Mouse (Mus musculus): ENCODE data around the gene Tpk1. TPM values are rescaled to one million over a fixed set of nuclear protein-coding genes. Genes with fewer than 3 reads are reported as not detected.

Tpk1 gene
- polyA plus RNA-seq, 1 experiment = 0.03 TPM

DNA sequence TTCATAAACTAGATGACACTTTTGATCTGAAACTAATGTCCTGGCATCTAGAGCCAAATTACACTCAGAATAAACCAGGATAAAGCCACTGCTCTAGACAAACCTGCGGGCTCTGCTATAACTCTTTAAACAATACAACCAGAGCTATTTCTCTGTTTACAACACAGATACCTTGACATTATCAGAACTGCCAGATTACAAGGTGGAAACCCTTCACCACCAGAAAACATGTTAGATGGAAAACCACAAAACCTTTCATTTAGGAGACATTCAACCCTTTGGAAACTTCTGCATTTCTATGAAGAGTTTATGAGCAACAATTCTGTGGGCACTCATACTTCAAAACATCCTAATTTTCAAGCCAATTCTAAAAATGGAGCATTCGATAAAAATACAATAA, 20.4 kb downstream of the Tpk1 start:
- no peaks in the 10 kb centered on the region for H3K4me1 ChIP-seq (ENCODE audit: control insufficient read depth)
- TF ChIP-seq TAL1 (IDR thresholded peaks at IDR 0.05; ENCODE audit: low read length) (no peak), GATA1 (IDR thresholded peaks at IDR 0.05; ENCODE audit: low read length) (no peak)
- no peaks in the 10 kb centered on the region for H3K27me3 ChIP-seq (ENCODE audit: control insufficient read depth)
- no peak overlapping the region for H3K4me3 ChIP-seq (replicated peaks)
- H3K9me3 ChIP-seq (ENCODE audit: control insufficient read depth, low read length) = no peaks in the 10 kb centered on the region
- H3K36me3 ChIP-seq (ENCODE audit: control insufficient read depth) = peaks cover 5% of the 10 kb centered on the region

DNA sequence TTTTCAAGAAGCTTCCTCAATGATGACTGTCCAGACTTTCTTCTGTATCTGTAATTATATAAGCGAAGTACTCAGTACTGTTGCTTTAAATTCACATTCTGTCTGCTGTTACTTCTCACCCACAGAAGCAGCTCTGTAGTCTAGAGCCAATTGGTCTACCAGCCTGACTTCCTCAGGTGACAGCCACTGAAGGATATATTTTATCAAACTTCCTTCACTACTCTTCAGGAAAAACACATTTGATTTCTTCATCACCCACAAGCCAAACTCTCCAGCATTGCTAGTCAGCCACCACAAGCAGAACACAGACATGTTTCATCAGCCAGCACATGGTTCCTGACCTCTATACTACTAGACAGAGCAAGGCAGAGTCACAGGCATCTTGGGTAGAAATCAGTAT, 21.0 kb downstream of the Tpk1 start:
- H3K27me3 ChIP-seq (ENCODE audit: control insufficient read depth) = no peaks in the 10 kb centered on the region
- H3K9me3 ChIP-seq (ENCODE audit: control insufficient read depth, low read length) = no peaks in the 10 kb centered on the region
- peaks cover 5% of the 10 kb centered on the region for H3K36me3 ChIP-seq (ENCODE audit: control insufficient read depth)
- no peak for TF ChIP-seq TAL1 (IDR thresholded peaks at IDR 0.05; ENCODE audit: low read length)
- no peak for TF ChIP-seq GATA1 (IDR thresholded peaks at IDR 0.05; ENCODE audit: low read length)
- no peaks in the 10 kb centered on the region for H3K4me1 ChIP-seq (ENCODE audit: control insufficient read depth)
- no peak overlapping the region for H3K4me3 ChIP-seq (replicated peaks)

DNA sequence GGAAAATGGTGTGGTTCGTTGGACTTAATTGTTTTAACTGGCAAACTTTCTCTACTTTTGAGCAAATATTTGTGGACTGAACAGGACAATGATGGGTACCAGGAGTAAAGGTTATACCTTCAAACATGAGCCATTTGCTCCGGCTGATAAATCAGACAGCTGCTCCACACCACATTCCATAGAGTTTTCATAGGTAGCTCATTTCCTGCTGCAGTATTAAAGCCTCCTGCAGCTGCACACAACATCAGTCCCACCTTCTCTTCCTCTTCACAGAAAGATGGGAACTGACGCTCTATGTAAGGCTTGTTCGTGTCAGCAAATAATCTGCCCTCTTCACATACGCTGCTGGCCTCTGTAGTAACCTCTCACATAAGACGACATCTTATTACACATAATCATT, 22.4 kb downstream of the Tpk1 start:
- Histone ChIP-seq H3K4me1 (ENCODE audit: control insufficient read depth) (no peaks in the 10 kb centered on the region), H3K27me3 (ENCODE audit: control insufficient read depth) (no peaks in the 10 kb centered on the region), H3K9me3 (ENCODE audit: control insufficient read depth, low read length) (no peaks in the 10 kb centered on the region), H3K4me3 (replicated peaks) (no peak overlapping the region), H3K36me3 (ENCODE audit: control insufficient read depth) (peaks cover 3% of the 10 kb centered on the region)
- TF ChIP-seq TAL1 (IDR thresholded peaks at IDR 0.05; ENCODE audit: low read length) (no peak), GATA1 (IDR thresholded peaks at IDR 0.05; ENCODE audit: low read length) (no peak)

DNA sequence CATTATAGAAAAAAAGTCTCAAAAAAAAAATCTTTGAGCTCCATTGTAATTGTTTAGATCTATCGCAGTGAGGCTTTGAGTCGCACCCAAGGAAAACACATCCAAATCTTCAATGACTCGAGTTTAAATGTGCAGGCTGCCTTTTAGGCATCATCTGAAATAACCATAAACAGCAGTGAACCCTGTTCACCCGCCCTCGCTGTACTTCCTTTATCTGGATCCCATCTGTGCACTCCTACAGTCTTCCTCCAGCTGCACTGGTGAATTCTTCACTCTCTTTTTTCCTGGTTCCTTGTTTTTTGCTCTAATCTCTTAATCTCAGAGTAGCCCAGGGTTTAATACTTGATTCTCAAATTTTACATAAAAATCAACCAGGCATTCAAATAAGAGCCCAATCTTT, 23.7 kb downstream of the Tpk1 start:
- Histone ChIP-seq H3K36me3 (ENCODE audit: control insufficient read depth) (no peaks in the 10 kb centered on the region), H3K9me3 (ENCODE audit: control insufficient read depth, low read length) (no peaks in the 10 kb centered on the region), H3K4me1 (ENCODE audit: control insufficient read depth) (no peaks in the 10 kb centered on the region), H3K27me3 (ENCODE audit: control insufficient read depth) (no peaks in the 10 kb centered on the region), H3K4me3 (replicated peaks) (no peak overlapping the region)
- TF ChIP-seq TAL1 (IDR thresholded peaks at IDR 0.05; ENCODE audit: low read length) (no peak), GATA1 (IDR thresholded peaks at IDR 0.05; ENCODE audit: low read length) (no peak)

DNA sequence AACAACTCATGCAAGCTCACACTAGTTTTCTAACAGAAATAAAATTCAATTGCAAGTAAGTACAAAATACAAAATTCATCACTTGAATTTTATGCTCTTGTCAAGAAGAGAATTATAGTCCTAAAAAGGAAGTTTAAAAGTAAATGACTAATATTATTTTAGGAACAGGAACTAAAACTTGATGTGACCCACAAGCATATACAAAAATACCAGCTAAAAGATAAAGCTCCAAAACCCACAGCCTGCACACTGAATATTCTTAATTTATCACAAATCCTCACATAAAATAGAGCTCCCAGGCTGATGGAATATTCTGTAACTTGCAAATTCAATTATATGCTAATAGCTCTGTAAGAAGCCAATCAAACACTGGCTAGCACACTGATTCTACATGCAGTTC, 25.5 kb downstream of the Tpk1 start:
- TF ChIP-seq GATA1 (IDR thresholded peaks at IDR 0.05; ENCODE audit: low read length) (no peak), TAL1 (IDR thresholded peaks at IDR 0.05; ENCODE audit: low read length) (no peak)
- Histone ChIP-seq H3K36me3 (ENCODE audit: control insufficient read depth) (no peaks in the 10 kb centered on the region), H3K9me3 (ENCODE audit: control insufficient read depth, low read length) (no peaks in the 10 kb centered on the region), H3K4me1 (ENCODE audit: control insufficient read depth) (no peaks in the 10 kb centered on the region; the same call in 1 of the 2 replicates), H3K4me3 (replicated peaks) (no peak overlapping the region), H3K27me3 (ENCODE audit: control insufficient read depth) (no peaks in the 10 kb centered on the region)

DNA sequence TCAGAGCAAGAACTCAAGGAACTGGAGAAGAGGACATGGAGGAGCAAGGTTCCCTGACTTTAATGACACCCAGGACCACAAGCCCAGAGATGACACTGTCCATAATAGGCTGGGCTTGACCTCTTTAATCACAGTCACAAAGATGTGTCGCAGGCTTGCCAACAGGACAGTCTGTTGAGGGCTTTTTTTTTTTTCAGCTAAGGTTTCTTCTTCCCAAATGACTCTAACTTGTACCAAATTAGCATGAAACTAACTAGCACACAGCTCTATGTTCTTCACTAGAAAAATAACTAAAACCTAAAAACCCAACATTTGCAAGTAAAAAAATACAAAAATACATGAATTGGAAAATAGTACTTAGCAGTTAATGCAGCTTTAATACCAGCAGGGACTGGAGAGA, 27.2 kb downstream of the Tpk1 start:
- Histone ChIP-seq H3K27me3 (ENCODE audit: control insufficient read depth) (no peaks in the 10 kb centered on the region), H3K4me1 (ENCODE audit: control insufficient read depth) (no peaks in the 10 kb centered on the region; the same call in 1 of the 2 replicates), H3K9me3 (ENCODE audit: control insufficient read depth, low read length) (no peaks in the 10 kb centered on the region), H3K36me3 (ENCODE audit: control insufficient read depth) (no peaks in the 10 kb centered on the region), H3K4me3 (replicated peaks) (no peak overlapping the region)
- TF ChIP-seq GATA1 (IDR thresholded peaks at IDR 0.05; ENCODE audit: low read length) (no peak), TAL1 (IDR thresholded peaks at IDR 0.05; ENCODE audit: low read length) (no peak)

DNA sequence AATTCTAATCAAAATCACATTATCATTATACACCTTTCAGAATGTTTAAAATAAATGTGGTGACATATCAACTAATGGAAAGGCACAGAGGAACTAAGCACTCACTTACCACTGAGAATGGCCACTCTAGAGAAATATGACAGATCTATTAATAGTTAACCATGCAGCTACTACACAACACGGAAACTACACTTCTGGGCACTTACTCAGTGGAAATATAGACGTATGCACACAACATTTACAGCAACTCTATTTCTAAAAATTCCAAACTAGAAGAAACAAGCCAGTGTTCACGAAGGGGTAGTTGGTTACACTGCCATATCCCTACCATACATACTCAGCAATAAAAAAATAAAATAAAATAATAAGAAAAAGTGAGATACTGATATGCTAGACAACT, 28.0 kb downstream of the Tpk1 start:
- H3K36me3 ChIP-seq (ENCODE audit: control insufficient read depth) = no peaks in the 10 kb centered on the region
- H3K4me1 ChIP-seq (ENCODE audit: control insufficient read depth) = no peaks in the 10 kb centered on the region; the same call in 1 of the 2 replicates
- H3K4me3 ChIP-seq (replicated peaks) = no peak overlapping the region
- H3K27me3 ChIP-seq (ENCODE audit: control insufficient read depth) = no peaks in the 10 kb centered on the region
- H3K9me3 ChIP-seq (ENCODE audit: control insufficient read depth, low read length) = no peaks in the 10 kb centered on the region
- no peak for TF ChIP-seq GATA1 (IDR thresholded peaks at IDR 0.05; ENCODE audit: low read length)
- no peak for TF ChIP-seq TAL1 (IDR thresholded peaks at IDR 0.05; ENCODE audit: low read length)

DNA sequence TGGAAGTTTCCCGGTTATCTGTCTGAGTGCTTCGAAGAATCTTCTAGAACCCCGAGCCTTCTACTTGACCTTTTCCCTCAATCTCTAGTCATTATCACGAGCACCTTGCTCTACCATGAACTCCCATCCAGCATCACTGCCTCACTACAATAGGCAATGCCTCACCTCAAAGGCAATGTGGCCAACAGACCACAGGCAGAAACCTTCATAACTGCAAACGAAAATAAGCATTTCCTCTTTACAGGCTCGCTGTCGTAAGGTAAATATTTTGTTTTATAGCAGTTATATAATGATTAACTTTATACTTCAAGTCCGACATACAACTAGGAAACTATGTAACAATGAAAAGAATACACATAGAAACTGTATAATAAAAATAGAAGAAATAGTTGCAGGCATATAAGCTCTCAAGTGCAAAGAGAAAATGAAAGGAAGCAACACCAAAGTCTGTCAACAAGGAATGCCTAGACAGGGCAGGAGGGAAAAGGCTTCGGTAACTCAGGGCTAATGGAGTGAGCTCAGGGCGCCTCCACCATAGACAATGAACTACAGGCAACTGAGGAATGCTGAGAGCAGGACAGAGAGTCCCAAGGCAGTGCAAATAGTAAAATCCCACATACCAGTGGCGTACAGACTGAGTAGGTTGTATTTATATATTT, 29.0 kb downstream of the Tpk1 start:
- Histone ChIP-seq H3K4me3 (replicated peaks) (no peak overlapping the region), H3K9me3 (ENCODE audit: control insufficient read depth, low read length) (no peaks in the 10 kb centered on the region), H3K36me3 (ENCODE audit: control insufficient read depth) (no peaks in the 10 kb centered on the region), H3K27me3 (ENCODE audit: control insufficient read depth) (no peaks in the 10 kb centered on the region), H3K4me1 (ENCODE audit: control insufficient read depth) (no peaks in the 10 kb centered on the region; the same call in 1 of the 2 replicates)
- no peak for TF ChIP-seq GATA1 (IDR thresholded peaks at IDR 0.05; ENCODE audit: low read length)
- no peak for TF ChIP-seq TAL1 (IDR thresholded peaks at IDR 0.05; ENCODE audit: low read length)

DNA sequence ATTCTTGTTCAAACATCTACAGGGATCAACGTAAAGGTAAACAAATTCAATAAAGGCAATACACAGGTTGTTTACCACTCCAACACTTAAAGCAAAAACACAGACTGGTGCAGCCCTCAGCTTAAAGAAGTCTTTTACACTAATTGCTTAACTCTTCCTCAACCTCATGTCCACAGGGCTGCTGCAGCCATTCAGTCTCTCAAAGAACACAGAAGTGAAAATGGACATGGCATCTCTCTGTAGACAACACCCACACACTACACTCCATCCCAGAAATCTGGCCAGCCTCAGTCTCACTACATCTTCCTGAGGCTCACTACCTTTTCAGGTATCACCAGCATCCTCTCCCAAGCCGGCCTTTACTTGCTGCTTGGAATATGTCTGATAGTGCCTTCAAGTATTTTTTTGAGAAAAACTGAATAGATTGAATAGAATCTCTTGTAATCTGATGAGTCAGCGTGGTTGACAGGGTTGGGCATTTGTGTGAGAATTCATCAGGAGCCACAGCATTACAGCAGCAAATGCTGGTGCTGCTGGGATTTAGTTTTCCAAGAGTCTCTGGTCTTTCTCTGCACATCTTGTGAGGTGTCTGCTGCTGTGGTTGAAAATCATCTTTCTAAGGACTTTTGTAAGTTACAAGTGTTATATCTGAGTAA, 32.6 kb downstream of the Tpk1 start:
- no peak overlapping the region for H3K4me3 ChIP-seq (replicated peaks)
- H3K36me3 ChIP-seq (ENCODE audit: control insufficient read depth) = no peaks in the 10 kb centered on the region
- no peaks in the 10 kb centered on the region for H3K27me3 ChIP-seq (ENCODE audit: control insufficient read depth)
- no peaks in the 10 kb centered on the region; the same call in 1 of the 2 replicates for H3K4me1 ChIP-seq (ENCODE audit: control insufficient read depth)
- TF ChIP-seq GATA1 (IDR thresholded peaks at IDR 0.05; ENCODE audit: low read length) = no peak
- TF ChIP-seq TAL1 (IDR thresholded peaks at IDR 0.05; ENCODE audit: low read length) = no peak
- H3K9me3 ChIP-seq (ENCODE audit: control insufficient read depth, low read length) = no peaks in the 10 kb centered on the region

Measured in erythroblast, embryonic 14.5 days (primary cell).